Mouse (Mus musculus) CH12.LX (cell line): ENCODE results near the gene Il1rl2. TPM values are rescaled to one million over a fixed set of nuclear protein-coding genes. Genes with fewer than 3 reads are reported as not detected.

Experiments
- DNase-seq: peaks from one replicate; pipeline ENCODE4 v3.0.0-alpha.2; 2013; ENCODE audit errors: extremely low read depth
- H3K27ac ChIP-seq: 2 replicates; pipeline ENCODE4 v1.5.1; 2012; ENCODE audit warnings: low read depth, mild to moderate bottlenecking, control low read depth, moderate library complexity; ENCODE audit not compliant: insufficient read depth
- H3K27me3 ChIP-seq: replicated peaks from 2 replicates; pipeline ENCODE3; 2012; ENCODE audit warnings: inconsistent platforms
- H3K36me3 ChIP-seq, 2 experiments: replicated peaks in 1 of 2; 2 replicates each; pipeline versions ENCODE3 to v1.6.1; 2012; ENCODE audit warnings: inconsistent platforms in 1 of 2, low read length in 1 of 2, mild to moderate bottlenecking in 1 of 2, mixed read lengths in 1 of 2, moderate library complexity in 1 of 2; ENCODE audit not compliant: control insufficient read depth in 1 of 2, insufficient read depth in 1 of 2
- H3K4me1 ChIP-seq, 2 experiments: 2 replicates each; pipeline ENCODE4 v1.6.1; 2012; ENCODE audit warnings: inconsistent platforms in 1 of 2, moderate library complexity in 1 of 2; ENCODE audit not compliant: insufficient read depth in 2 of 2, control insufficient read depth in 1 of 2
- H3K4me2 ChIP-seq: 2 replicates; pipeline ENCODE4 v1.6.1; 2012; ENCODE audit warnings: low read depth, mild to moderate bottlenecking, control low read depth; ENCODE audit not compliant: poor library complexity, insufficient read depth, severe bottlenecking
- H3K4me3 ChIP-seq, 3 experiments: fragments of 150-350 bp in 1 of 3; sonication (generic) in 1 of 3; replicated peaks in 1 of 3; 2 replicates each; pipeline versions ENCODE3 to v1.5.1; 2011 to 2012; ENCODE audit warnings: low read depth in 2 of 3, low read length in 2 of 3, mild to moderate bottlenecking in 2 of 3, moderate library complexity in 2 of 3, control low read depth in 1 of 3, improper control_type of control experiment in 1 of 3, inconsistent platforms in 1 of 3, mixed read lengths in 1 of 3; ENCODE audit not compliant: poor library complexity in 1 of 3
- H3K79me2 ChIP-seq: replicated peaks from 2 replicates; pipeline ENCODE4 v1.6.1; 2012; ENCODE audit warnings: mild to moderate bottlenecking, moderate library complexity; ENCODE audit not compliant: control insufficient read depth, poor library complexity, insufficient read depth, severe bottlenecking; ENCODE audit errors: extremely low read depth
- H3K9ac ChIP-seq: 2 replicates; pipeline ENCODE4 v1.6.1; 2012; ENCODE audit warnings: low read depth, mild to moderate bottlenecking, control low read depth, moderate library complexity; ENCODE audit not compliant: insufficient read depth
- H3K9me3 ChIP-seq: replicated peaks from 2 replicates; pipeline ENCODE3; 2012; ENCODE audit warnings: low read length, inconsistent platforms, mixed read lengths
- BHLHE40 ChIP-seq: IDR thresholded peaks from 2 replicates; pipeline ENCODE4 v1.6.1; 2011; ENCODE audit warnings: mild to moderate bottlenecking, low read depth, low read length, improper control_type of control experiment
- CHD1 ChIP-seq: IDR thresholded peaks from 2 replicates; pipeline ENCODE4 v1.6.1; 2012; ENCODE audit warnings: low read depth, low read length, improper control_type of control experiment, inconsistent platforms
- CHD2 ChIP-seq: IDR thresholded peaks from 2 replicates; pipeline ENCODE4 v1.6.1; 2011; ENCODE audit warnings: low read length, improper control_type of control experiment
- E2F4 ChIP-seq: IDR thresholded peaks from 2 replicates; pipeline ENCODE4 v1.6.1; 2011; ENCODE audit warnings: low read depth, low read length, improper control_type of control experiment; ENCODE audit not compliant: insufficient replicate concordance
- ELF1 ChIP-seq: IDR thresholded peaks from 2 replicates; pipeline ENCODE4 v1.6.1; 2014; ENCODE audit warnings: low read depth, mild to moderate bottlenecking, inconsistent platforms, low read length, improper control_type of control experiment
- ETS1 ChIP-seq: conservative IDR thresholded peaks from 2 replicates; pipeline ENCODE4 v1.6.1; 2012; ENCODE audit warnings: low read depth, mild to moderate bottlenecking, inconsistent platforms, low read length, improper control_type of control experiment, moderate library complexity
- GABPA ChIP-seq: IDR thresholded peaks from 2 replicates; pipeline ENCODE4 v1.6.1; 2012; ENCODE audit warnings: low read depth, low read length, improper control_type of control experiment, inconsistent platforms; ENCODE audit not compliant: insufficient replicate concordance
- JUND ChIP-seq: conservative IDR thresholded peaks from 2 replicates; pipeline ENCODE4 v1.6.1; 2011; ENCODE audit warnings: low read depth, low read length, improper control_type of control experiment
- KAT2A ChIP-seq: IDR thresholded peaks from 2 replicates; pipeline ENCODE4 v1.6.1; 2012; ENCODE audit warnings: low read length, improper control_type of control experiment, inconsistent platforms; ENCODE audit not compliant: insufficient replicate concordance
- MAFK ChIP-seq: IDR thresholded peaks from 2 replicates; pipeline ENCODE4 v1.6.1; 2011; ENCODE audit warnings: low read length, improper control_type of control experiment; ENCODE audit not compliant: insufficient replicate concordance
- MAX ChIP-seq: IDR thresholded peaks from 2 replicates; pipeline ENCODE4 v1.6.1; 2011; ENCODE audit warnings: low read length, improper control_type of control experiment
- MAZ ChIP-seq: IDR thresholded peaks from 2 replicates; pipeline ENCODE4 v1.6.1; 2012; ENCODE audit warnings: low read depth, mild to moderate bottlenecking, inconsistent platforms, low read length, improper control_type of control experiment, moderate library complexity
- MEF2A ChIP-seq: IDR thresholded peaks from 2 replicates; pipeline ENCODE4 v1.6.1; 2014; ENCODE audit warnings: low read depth, mild to moderate bottlenecking, inconsistent platforms, low read length, improper control_type of control experiment, borderline replicate concordance
- MXI1 ChIP-seq: IDR thresholded peaks from 2 replicates; pipeline ENCODE4 v1.6.1; 2011; ENCODE audit warnings: mild to moderate bottlenecking, low read depth, low read length, improper control_type of control experiment
- NELFE ChIP-seq: IDR thresholded peaks from 2 replicates; pipeline ENCODE4 v1.6.1; 2011; ENCODE audit warnings: low read depth, low read length, improper control_type of control experiment
- NRF1 ChIP-seq: IDR thresholded peaks from 2 replicates; pipeline ENCODE4 v1.6.1; 2014; ENCODE audit warnings: low read depth, mild to moderate bottlenecking, inconsistent platforms, low read length, improper control_type of control experiment, moderate library complexity
- PAX5 ChIP-seq: IDR thresholded peaks from 2 replicates; pipeline ENCODE4 v1.6.1; 2012; ENCODE audit warnings: low read length, inconsistent platforms, mixed read lengths
- POLR2AphosphoS2 ChIP-seq: IDR thresholded peaks from 2 replicates; pipeline ENCODE4 v1.6.1; 2011; ENCODE audit warnings: low read depth, low read length, improper control_type of control experiment
- RCOR1 ChIP-seq: conservative IDR thresholded peaks from 2 replicates; pipeline ENCODE4 v1.6.1; 2012; ENCODE audit warnings: low read depth, mild to moderate bottlenecking, inconsistent platforms, low read length, improper control_type of control experiment
- SIN3A ChIP-seq: IDR thresholded peaks from 2 replicates; pipeline ENCODE4 v1.6.1; 2012; ENCODE audit warnings: low read length, improper control_type of control experiment, inconsistent platforms
- SMC3 ChIP-seq: IDR thresholded peaks from 2 replicates; pipeline ENCODE4 v1.6.1; 2011; ENCODE audit warnings: low read depth, low read length, improper control_type of control experiment
- TBP ChIP-seq: conservative IDR thresholded peaks from 2 replicates; pipeline ENCODE4 v1.6.1; 2011; ENCODE audit warnings: low read depth, low read length, improper control_type of control experiment
- USF2 ChIP-seq: conservative IDR thresholded peaks from 2 replicates; pipeline ENCODE4 v1.6.1; 2011; ENCODE audit warnings: low read depth, low read length, improper control_type of control experiment
- ZC3H11A ChIP-seq: IDR thresholded peaks from 2 replicates; pipeline ENCODE4 v1.6.1; 2012; ENCODE audit warnings: low read depth, mild to moderate bottlenecking, inconsistent platforms, low read length, improper control_type of control experiment
- ZMIZ1 ChIP-seq: IDR thresholded peaks from 2 replicates; pipeline ENCODE4 v1.6.1; 2012; ENCODE audit warnings: low read depth, mild to moderate bottlenecking, inconsistent platforms, low read length, improper control_type of control experiment
- ZNF384 ChIP-seq: IDR thresholded peaks from 2 replicates; pipeline ENCODE4 v1.6.1; 2012; ENCODE audit warnings: low read depth, low read length, improper control_type of control experiment, inconsistent platforms
- dilution Hi-C: fragments of 300-500 bp; cut with MboI; formaldehyde crosslinking; loops from 2 replicates; pipeline ENCODE4 v1.14.3; 2020; ENCODE audit warnings: low sequenced_read_pairs; ENCODE audit not compliant: extremely low pct_unique_long_range_greater_than_20kb, extremely low pct_ligation_motif_present
- in situ Hi-C: fragments of 300-500 bp; cut with MboI; formaldehyde crosslinking; loops from 3 replicates; pipeline ENCODE4 v1.14.3; 2019; ENCODE audit warnings: low sequenced_read_pairs, low pct_ligation_motif_present, low pct_unique_long_range_greater_than_20kb, mixed read lengths
- polyA plus RNA-seq: library from polyadenylated mRNA; unstranded; fragments of >175 nt; gene quantifications from 2 replicates; pipeline ENCODE4 v1.2.1, GENCODE M21; 2012; ENCODE audit warnings: low read depth; ENCODE audit not compliant: insufficient read length
- total RNA-seq, 2 experiments: library from RNA; depleted of rRNA; stranded (reverse); fragments of 300-350 nt in 1 of 2; fragments of >200 nt in 1 of 2; gene quantifications; 2 replicates each; pipeline ENCODE4 v1.2.3; 2012 to 2014

The Il1rl2 gene
- total and polyA plus RNA-seq, 3 experiments = not detected

DNA sequence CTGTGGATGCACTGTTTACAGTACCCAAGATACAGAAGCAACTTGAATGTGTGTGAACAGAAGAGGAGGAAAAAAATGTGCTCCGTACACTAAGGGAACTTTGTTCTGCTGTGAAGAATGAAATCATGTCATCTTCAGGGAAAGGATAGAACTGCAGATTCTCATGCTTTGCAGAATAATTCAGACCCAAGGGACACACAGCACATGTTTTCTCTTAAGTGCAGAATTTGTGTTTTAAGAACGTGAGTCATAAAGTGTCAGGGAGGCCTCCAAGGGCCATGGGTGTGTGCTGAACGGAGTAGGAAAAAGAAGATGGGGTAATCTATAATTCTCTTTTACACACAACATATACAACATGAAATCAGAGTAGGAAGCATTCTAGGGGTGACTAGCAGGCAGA is 48.5 kb downstream of the Il1rl2 start:
- Histone ChIP-seq H3K4me3 (no peak overlapping the region), H3K36me3 (no peaks in the 10 kb centered on the region), H3K4me2 (no peak overlapping the region), H3K27ac (no peak overlapping the region), H3K27me3 (no peaks in the 10 kb centered on the region), H3K79me2 (no peaks in the 10 kb centered on the region), H3K9me3 (no peaks in the 10 kb centered on the region), H3K9ac (no peak overlapping the region), H3K4me1 (peaks cover 0 to 4% of the 10 kb centered on the region in 2 experiments; a peak in 2 of 4 replicates)
- no peak for DNase-seq
- TF ChIP-seq RCOR1 = no peak
- TF ChIP-seq ETS1 = no peak
- no peak for TF ChIP-seq CHD2
- no peak for TF ChIP-seq MXI1
- no peak for TF ChIP-seq KAT2A
- TF ChIP-seq ZMIZ1 = no peak
- TF ChIP-seq NELFE = no peak
- TF ChIP-seq ELF1 = no peak
- no peak for TF ChIP-seq USF2
- no peak for TF ChIP-seq MAFK
- no peak for TF ChIP-seq MAZ
- no peak for TF ChIP-seq NRF1
- TF ChIP-seq MEF2A = no peak
- no peak for TF ChIP-seq SMC3
- TF ChIP-seq ZNF384 = no peak
- no peak for TF ChIP-seq CHD1
- dilution Hi-C loops = no loop called here
- in situ Hi-C loops = loop anchor here (10.0 kb wide), 1 partner anchor 238 kb away; no protein-coding TSS in a partner anchor

DNA sequence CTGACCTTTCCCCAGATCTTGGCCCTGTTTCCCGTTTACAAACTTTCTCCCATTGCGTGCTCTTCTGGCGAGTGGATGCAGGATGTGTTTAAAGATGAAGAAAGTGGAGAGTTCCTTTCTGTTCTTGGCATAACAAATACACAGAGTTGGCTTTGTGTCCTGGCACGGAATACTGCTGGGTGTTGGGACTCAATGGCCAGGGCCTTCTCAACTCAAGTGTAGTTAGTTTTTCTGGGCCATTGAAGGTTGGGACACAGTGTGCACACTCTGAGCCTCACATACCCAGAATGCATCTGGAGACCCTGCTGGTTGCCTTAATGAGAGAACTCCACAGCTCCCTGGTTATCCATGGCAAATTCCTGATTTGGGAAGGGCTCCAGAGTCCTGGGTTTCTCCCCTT is 50.7 kb downstream of the Il1rl2 start:
- H3K27ac ChIP-seq = no peak overlapping the region
- H3K4me3 ChIP-seq = no peak overlapping the region
- H3K27me3 ChIP-seq = no peaks in the 10 kb centered on the region
- H3K9ac ChIP-seq = no peak overlapping the region
- H3K4me2 ChIP-seq = no peak overlapping the region
- no peaks in the 10 kb centered on the region for H3K79me2 ChIP-seq
- in situ Hi-C loops (loop anchor here (5.0 to 25.0 kb wide), 4 partner anchors 240 to 688 kb away; no protein-coding TSS in a partner anchor), dilution Hi-C loops (no loop called here)
- no peak for TF ChIP-seq MAX
- no peak for TF ChIP-seq TBP
- no peak for TF ChIP-seq ETS1
- no peak for TF ChIP-seq MXI1
- TF ChIP-seq KAT2A = no peak
- no peak for TF ChIP-seq SIN3A
- no peak for TF ChIP-seq MAZ
- no peak for TF ChIP-seq RCOR1
- no peak for TF ChIP-seq E2F4
- TF ChIP-seq ZC3H11A = no peak
- TF ChIP-seq JUND = no peak
- no peak for TF ChIP-seq ZNF384
- no peak for TF ChIP-seq PAX5
- no peak for TF ChIP-seq MEF2A
- no peak for TF ChIP-seq GABPA
- TF ChIP-seq BHLHE40 = no peak
- no peak for TF ChIP-seq POLR2AphosphoS2
- H3K4me1 ChIP-seq = peaks cover 0 to 4% of the 10 kb centered on the region in 2 experiments; a peak in 2 of 4 replicates
- H3K9me3 ChIP-seq = no peaks in the 10 kb centered on the region
- H3K36me3 ChIP-seq = no peaks in the 10 kb centered on the region
- no peak for DNase-seq
